Mouse (Mus musculus): Measurements from ENCODE around the gene Ttc6. TPM values are rescaled to one million over a fixed set of nuclear protein-coding genes. Genes with fewer than 3 reads are reported as not detected.

Gene Ttc6
- total RNA-seq, 4 experiments from 2014 or later: not detected

- no peak for DNase-seq (ENCODE audit: low spot score)
Measured at GRCm38 (mm10) chr12:57545371-57546241, 18.3 kb upstream of the Ttc6 start.

- no peak for DNase-seq (ENCODE audit: low spot score)
Measured at GRCm38 (mm10) chr12:57546415-57547201, 17.3 kb upstream of the Ttc6 start, which contains the start of gene Foxa1. TSS of gene Foxa1 (minus strand) at chr12:57546916.

DNA sequence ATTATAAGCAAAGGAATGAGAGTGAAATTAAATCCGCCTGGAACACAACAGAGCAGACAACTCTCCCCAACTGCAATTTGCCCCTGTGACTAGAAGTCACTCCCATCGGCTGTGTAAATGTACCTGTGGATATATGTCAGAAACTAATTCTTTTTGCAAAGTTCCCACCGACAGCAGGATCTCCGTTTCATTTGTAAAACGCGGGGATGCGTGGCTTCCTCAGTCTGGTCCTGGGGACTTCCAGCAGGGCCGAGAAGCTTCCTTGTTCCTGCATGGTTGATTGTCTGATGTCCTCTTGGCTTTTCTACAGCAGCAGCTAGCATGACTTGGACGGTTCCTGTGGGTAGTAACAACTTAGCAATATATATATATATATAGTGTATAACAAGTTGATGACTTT is 16.0 kb upstream of the Ttc6 start:
- DNase-seq (ENCODE audit: low spot score): no peak

- DNase-seq (ENCODE audit: low spot score): no peak
Measured at GRCm38 (mm10) chr12:57548352-57548980, 15.4 kb upstream of the Ttc6 start.

- DNase-seq (ENCODE audit: low spot score): no peak
Measured at GRCm38 (mm10) chr12:57548981-57549666, 14.8 kb upstream of the Ttc6 start.

DNA sequence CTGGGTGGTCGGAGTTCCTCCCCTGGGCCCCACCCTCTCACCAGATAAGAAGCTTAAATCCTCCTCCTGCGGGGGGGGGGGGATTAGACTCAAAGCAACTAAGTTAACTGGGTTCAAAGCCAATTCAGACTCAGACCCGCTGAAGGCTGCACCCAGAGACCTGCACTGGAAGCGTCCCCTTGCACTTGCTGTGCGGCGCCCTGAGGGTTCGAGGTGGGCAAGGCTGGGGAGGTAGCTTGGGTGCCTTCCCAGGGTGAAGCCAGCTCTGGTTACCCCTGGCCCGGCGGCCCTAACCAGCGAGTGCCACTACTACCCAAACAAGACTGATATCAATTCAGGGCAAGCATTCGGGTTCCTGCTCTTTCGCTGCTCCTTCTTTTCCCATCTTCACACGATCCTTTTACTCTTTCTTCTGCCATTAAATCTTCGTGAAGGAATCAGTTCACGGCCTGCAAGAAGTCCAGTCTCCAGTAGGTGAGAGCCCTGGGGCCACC is 14.2 kb upstream of the Ttc6 start:
- no peak for DNase-seq (ENCODE audit: low spot score)

- DNase-seq (ENCODE audit: low spot score): no peak
Measured at GRCm38 (mm10) chr12:57550181-57550808, 13.6 kb upstream of the Ttc6 start.

- no peak for DNase-seq (ENCODE audit: low spot score)
Measured at GRCm38 (mm10) chr12:57550881-57551280, 13.0 kb upstream of the Ttc6 start.

- DNase-seq (ENCODE audit: low spot score): no peak
Measured at GRCm38 (mm10) chr12:57552286-57552685, 11.6 kb upstream of the Ttc6 start.

DNA sequence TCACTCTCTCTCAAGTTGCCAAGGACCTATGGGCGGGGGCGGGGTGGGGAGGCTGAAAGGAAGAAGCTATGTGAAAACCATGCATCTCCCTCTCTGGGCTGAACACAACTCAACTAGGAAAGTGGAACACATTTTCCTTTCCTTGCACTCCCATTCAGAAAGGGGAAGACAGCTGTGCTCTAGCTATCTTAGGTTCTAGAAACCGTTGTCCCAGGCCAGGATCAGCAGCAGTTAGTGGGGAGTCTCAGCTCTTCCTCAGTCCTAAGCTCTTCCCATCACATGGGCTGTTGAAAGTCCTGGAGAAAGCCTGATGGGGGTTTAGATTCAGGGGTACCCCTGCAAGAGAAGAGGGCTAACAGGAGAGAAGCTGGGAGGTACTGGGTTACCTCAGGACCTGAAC is 9.8 kb upstream of the Ttc6 start:
- no peak for DNase-seq (ENCODE audit: low spot score)

GRCm38 (mm10) chr12:57571773-57572172 is 7.9 kb downstream of the Ttc6 start:
- DNase-seq (ENCODE audit: low spot score): no peak

DNA sequence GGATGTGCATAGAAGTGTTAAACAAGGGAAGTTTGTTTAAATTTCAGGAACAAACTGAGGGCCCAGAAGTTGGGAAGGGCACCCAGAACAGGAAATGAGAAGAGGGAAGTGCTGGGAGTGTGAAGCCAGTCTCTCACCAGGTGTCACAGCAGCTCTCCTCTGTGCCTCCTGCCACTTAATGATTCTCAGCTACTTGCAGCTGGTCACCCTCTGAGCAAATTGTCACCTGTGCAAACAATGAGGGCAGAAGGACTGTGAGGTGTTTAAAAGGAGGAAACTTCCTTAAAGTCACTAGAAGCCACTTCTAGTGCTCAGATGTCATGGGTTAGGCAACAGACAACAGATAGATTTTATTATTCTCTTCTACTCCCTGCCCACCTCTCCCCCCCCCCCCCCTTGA is 8.5 kb downstream of the Ttc6 start:
- DNase-seq (ENCODE audit: low spot score): no peak

- DNase-seq (ENCODE audit: low spot score): no peak
Measured at GRCm38 (mm10) chr12:57575931-57576628, 12.2 kb downstream of the Ttc6 start.

DNA sequence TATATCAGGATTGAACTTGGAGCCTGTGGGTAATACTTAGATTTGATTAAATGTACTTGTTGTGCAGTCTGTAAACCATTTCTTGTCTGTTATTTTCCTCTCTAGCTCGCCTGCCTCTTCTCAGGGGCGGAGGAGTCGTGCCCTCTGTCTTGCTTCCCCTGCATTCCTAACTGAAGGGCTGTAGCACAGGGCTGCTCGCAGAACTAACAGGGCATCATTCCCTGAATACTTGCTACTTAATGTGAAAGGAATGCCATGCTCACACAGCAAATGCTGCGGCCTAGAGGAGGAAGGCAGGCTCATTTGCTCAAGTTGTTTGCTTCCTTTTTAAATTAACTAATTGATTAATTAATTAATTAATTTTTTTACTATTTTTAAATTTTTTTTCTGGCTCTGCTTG is 43.7 kb downstream of the Ttc6 start:
- DNase-seq (ENCODE audit: low spot score): no peak

GRCm38 (mm10) chr12:57615137-57615536 is 51.2 kb downstream of the Ttc6 start:
- DNase-seq (ENCODE audit: low spot score): no peak

GRCm38 (mm10) chr12:57622030-57622429 is 58.1 kb downstream of the Ttc6 start:
- DNase-seq (ENCODE audit: low spot score): no peak

DNA sequence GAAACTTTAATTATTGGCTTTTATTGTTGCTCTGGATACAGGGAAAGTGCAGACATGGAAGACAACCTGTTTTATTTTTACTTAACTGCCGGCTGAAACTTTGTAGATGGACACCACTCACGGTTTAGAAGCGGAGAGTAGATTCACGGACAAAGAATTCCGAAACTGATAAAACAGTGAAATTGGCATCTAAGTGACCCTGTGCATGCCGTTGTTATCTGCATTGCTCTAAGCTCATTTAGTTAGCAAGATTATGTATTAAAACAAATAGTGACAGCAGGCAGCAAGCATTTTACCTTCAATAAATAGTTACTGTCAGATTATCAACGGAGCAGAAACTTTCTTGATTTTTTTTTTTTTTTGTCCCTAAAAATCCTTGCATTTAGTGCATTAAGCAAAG is 59.4 kb downstream of the Ttc6 start:
- DNase-seq (ENCODE audit: low spot score): no peak

- no peak for DNase-seq (ENCODE audit: low spot score)
Measured at GRCm38 (mm10) chr12:57624011-57624608, 60.2 kb downstream of the Ttc6 start.

GRCm38 (mm10) chr12:57650011-57650410 is 86.1 kb downstream of the Ttc6 start:
- DNase-seq (ENCODE audit: low spot score): no peak

DNA sequence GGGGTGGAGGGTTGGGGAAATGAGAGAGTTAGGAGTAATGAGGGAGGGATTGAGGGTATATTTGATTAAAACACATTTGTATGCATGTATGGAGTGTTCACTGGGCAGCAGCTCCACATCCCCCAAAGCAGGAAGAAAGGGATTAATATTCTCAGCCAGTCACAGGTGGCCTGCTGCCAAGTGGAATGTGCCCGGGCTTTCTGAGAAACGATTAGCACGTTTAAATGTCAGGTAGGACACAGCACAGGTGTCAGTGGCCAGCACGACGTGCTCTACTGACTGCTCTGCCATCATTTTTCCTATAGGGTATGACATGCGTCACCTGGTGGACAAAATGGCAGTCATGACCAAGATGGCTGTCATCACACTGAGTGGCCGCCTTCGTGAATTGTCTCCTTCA is 86.8 kb downstream of the Ttc6 start:
- DNase-seq (ENCODE audit: low spot score): no peak
